Mouse (Mus musculus) cortical plate, adult 2 months (tissue): ENCODE results near the gene Aimp2. TPM values are rescaled to one million over a fixed set of nuclear protein-coding genes. Genes with fewer than 3 reads are reported as not detected.

Experiments
- H3K27ac ChIP-seq: fragments of 200-500 bp; 2 replicates; pipeline ENCODE4 v1.5.1; 2012; ENCODE audit warnings: low read length, control low read depth, inconsistent platforms; ENCODE audit not compliant: insufficient read depth
- H3K4me1 ChIP-seq: fragments of 200-500 bp; 2 replicates; pipeline ENCODE4 v1.6.1; 2011; ENCODE audit warnings: low read length; ENCODE audit not compliant: control insufficient read depth, insufficient read depth
- H3K4me3 ChIP-seq: fragments of 200-500 bp; 2 replicates; pipeline ENCODE4 v1.5.1; 2011; ENCODE audit warnings: mild to moderate bottlenecking, low read length, control low read depth; ENCODE audit not compliant: insufficient read depth
- CTCF ChIP-seq: fragments of 200-500 bp; IDR thresholded peaks from 2 replicates; pipeline ENCODE4 v1.5.1; 2011; ENCODE audit warnings: mild to moderate bottlenecking, control low read depth, low read length; ENCODE audit not compliant: insufficient read depth; ENCODE audit errors: extremely low read depth
- POLR2A ChIP-seq: fragments of 200-500 bp; IDR thresholded peaks from 2 replicates; pipeline ENCODE4 v1.6.1; 2011; ENCODE audit warnings: mild to moderate bottlenecking, low read length, control low read depth; ENCODE audit not compliant: insufficient read depth; ENCODE audit errors: extremely low read depth
- polyA plus RNA-seq: library from polyadenylated mRNA; depleted of rRNA; stranded (reverse); fragments of >200 nt; gene quantifications from 2 replicates; pipeline ENCODE4 v1.2.3, GENCODE M21; 2012

The Aimp2 gene
- polyA plus RNA-seq, 1 experiment = 58.3 TPM

- Histone ChIP-seq H3K4me3 (no peak within 1 kb of the TSS), H3K27ac (no peak within 1 kb of the TSS), H3K4me1 (no peaks in the 10 kb centered on the region)
- TF ChIP-seq CTCF (no peak), POLR2A (no peak)
Observed at GRCm38 (mm10) chr5:143932831-143933230, 23.2 kb upstream of the Aimp2 start, which contains the start of gene Rsph10b. Rsph10b (plus strand) TSS chr5:143933035.

- TF ChIP-seq POLR2A = no peak
- TF ChIP-seq CTCF = no peak
- Histone ChIP-seq H3K27ac (no peak overlapping the region), H3K4me3 (no peak overlapping the region), H3K4me1 (no peaks in the 10 kb centered on the region)
Observed at GRCm38 (mm10) chr5:143931863-143932580, 22.4 kb upstream of the Aimp2 start.

GRCm38 (mm10) chr5:143930656-143931055 is 21.0 kb upstream of the Aimp2 start:
- Histone ChIP-seq H3K4me1 (no peaks in the 10 kb centered on the region), H3K27ac (no peak overlapping the region), H3K4me3 (no peak overlapping the region)
- TF ChIP-seq CTCF = no peak
- TF ChIP-seq POLR2A = no peak

- TF ChIP-seq POLR2A (no peak), CTCF (no peak)
- H3K4me3 ChIP-seq = no peak overlapping the region
Observed at GRCm38 (mm10) chr5:143929291-143929690, 19.6 kb upstream of the Aimp2 start.

DNA sequence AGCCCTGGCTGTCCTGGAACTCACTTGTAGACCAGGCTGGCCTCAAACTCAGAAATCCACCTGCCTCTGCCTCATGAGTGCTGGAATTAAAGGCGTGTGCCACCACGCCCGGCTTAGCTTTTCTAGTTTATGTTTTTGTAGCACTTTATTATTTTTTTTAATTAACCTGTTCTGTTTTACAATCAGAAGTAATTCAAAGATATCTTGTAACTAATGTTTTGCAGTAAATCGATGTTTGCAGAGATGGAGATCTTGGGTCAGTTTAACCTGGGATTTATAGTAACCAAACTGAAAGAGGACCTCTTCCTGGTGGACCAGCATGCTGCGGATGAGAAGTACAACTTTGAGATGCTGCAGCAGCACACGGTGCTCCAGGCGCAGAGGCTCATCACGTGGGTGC is 18.2 kb upstream of the Aimp2 start, which contains the start of gene Gm42421:
Gene Gm42421, plus strand, starts transcription at position 301 of the 400 bp plus-strand sequence.
- Histone ChIP-seq H3K4me3 (no peak within 1 kb of the TSS), H3K27ac (no peak within 1 kb of the TSS), H3K4me1 (no peaks in the 10 kb centered on the region)
- TF ChIP-seq POLR2A (no peak), CTCF (no peak)

More at GRCm38 (mm10) chr5:143929291-143929690, 19.6 kb upstream of the Aimp2 start:
- Histone ChIP-seq H3K4me1 (no peaks in the 10 kb centered on the region), H3K27ac (no peak overlapping the region)

GRCm38 (mm10) chr5:143924781-143925452 is 15.3 kb upstream of the Aimp2 start:
- Histone ChIP-seq H3K4me3 (no peak overlapping the region), H3K4me1 (no peaks in the 10 kb centered on the region), H3K27ac (no peak overlapping the region)
- TF ChIP-seq CTCF (no peak), POLR2A (no peak)

- H3K4me1 ChIP-seq = no peaks in the 10 kb centered on the region
- TF ChIP-seq CTCF (no peak), POLR2A (no peak)
- H3K4me3 ChIP-seq = no peak overlapping the region
- no peak overlapping the region for H3K27ac ChIP-seq
Observed at GRCm38 (mm10) chr5:143918120-143918519, 8.5 kb upstream of the Aimp2 start.

DNA sequence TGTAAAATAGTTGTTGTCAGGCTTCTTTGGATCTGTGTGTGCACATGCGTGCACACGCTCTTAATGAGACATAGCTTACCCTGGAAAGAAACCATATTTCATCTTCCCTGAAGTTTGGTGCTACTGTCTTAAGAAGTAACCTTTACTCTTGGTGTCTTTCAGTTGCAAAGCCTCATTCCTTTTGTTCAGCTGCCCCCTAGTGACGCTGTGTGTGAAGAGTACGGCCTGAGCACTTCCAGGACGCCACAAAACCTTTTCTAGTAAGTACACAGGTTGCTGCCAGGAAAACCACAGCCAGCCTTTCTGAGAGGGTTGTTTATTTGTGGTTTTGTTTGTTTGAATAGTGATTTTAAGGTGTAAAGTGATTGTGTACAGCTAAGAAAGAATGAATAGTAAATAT is 7.8 kb upstream of the Aimp2 start:
- TF ChIP-seq POLR2A (no peak), CTCF (peak; percentile 58)
- Histone ChIP-seq H3K4me1 (no peaks in the 10 kb centered on the region), H3K27ac (no peak overlapping the region), H3K4me3 (no peak overlapping the region)

DNA sequence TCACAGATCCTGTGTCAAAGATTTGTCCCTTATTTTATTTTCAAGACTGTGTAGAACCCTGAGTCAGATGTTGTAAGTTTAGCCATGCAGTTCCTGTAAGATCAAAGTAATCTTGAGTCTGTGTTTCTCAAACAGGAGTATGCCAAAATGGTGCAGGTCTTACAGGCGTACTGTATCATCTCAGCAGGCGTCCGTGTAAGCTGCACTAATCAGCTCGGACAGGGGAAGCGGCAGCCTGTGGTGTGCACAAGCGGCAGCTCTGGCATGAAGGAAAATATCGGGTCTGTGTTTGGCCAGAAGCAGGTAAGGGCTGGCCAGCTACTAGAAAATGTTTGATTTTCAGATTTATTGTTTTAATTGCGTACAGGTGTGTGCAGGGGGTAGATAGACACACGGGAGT is 6.6 kb upstream of the Aimp2 start:
- Histone ChIP-seq H3K27ac (no peak overlapping the region), H3K4me3 (no peak overlapping the region), H3K4me1 (no peaks in the 10 kb centered on the region)
- TF ChIP-seq CTCF = no peak
- no peak for TF ChIP-seq POLR2A

GRCm38 (mm10) chr5:143908926-143909325 is 721 bp downstream of the Aimp2 start:
- Histone ChIP-seq H3K27ac (no peak overlapping the region), H3K4me3 (peak overlapping the region; percentile 65), H3K4me1 (peaks cover 5% of the 10 kb centered on the region; the same call in 1 of the 2 replicates)
- TF ChIP-seq CTCF = no peak
- TF ChIP-seq POLR2A = no peak
